Mouse (Mus musculus): ENCODE results near the gene C1qtnf1.

Gene C1qtnf1

DNA sequence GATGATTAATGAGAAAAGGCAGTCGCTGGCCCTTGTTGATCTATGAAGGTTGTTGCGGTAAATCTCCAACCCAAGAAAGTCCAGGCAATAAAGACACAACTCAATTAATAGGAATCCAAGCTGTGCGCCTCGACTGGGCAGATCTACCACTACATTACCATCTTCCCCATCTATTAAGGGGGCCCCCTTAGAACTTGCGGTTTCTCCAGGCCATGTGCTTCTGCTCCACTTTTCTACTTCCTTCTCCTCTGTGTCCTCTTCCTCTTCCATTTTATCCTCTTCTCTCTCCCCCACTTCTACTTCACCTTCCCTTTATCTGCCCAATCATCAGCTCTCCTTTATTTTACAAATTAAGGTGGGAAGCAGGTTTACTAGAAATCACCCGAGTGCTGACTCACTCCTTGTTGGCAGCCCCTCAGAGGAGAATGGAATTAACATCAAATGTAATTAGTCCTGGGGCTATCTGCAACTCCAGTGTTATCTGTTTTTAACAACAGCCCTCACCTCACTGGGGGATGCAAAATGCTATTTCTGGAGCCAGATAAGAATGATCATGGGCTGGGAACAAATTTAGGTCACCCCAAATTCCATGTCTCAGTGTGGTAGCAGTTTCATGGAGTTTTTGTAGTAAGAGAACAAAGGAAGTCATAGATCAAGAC, 46.0 kb downstream of the C1qtnf1 start:
- DNase-seq (ENCODE audit: low read depth) = no peak

- no peak for DNase-seq (ENCODE audit: low read depth)
Observed at GRCm38 (mm10) chr11:118475496-118476083, 47.6 kb downstream of the C1qtnf1 start.

GRCm38 (mm10) chr11:118476396-118477373, 48.7 kb downstream of the C1qtnf1 start, which contains the start of gene Engase:
Engase (plus strand) TSS chr11:118476829.
- peak; percentile 94 for DNase-seq (ENCODE audit: low read depth)

- DNase-seq (ENCODE audit: low read depth) = peak; percentile 54
Observed at GRCm38 (mm10) chr11:118479776-118480175, 51.8 kb downstream of the C1qtnf1 start.

- DNase-seq (ENCODE audit: low read depth) = no peak
Observed at GRCm38 (mm10) chr11:118481231-118481630, 53.2 kb downstream of the C1qtnf1 start.

- DNase-seq (ENCODE audit: low read depth) = no peak
Observed at GRCm38 (mm10) chr11:118481751-118482150, 53.7 kb downstream of the C1qtnf1 start.

GRCm38 (mm10) chr11:118484169-118484568, 56.2 kb downstream of the C1qtnf1 start:
- DNase-seq (ENCODE audit: low read depth) = no peak

DNA sequence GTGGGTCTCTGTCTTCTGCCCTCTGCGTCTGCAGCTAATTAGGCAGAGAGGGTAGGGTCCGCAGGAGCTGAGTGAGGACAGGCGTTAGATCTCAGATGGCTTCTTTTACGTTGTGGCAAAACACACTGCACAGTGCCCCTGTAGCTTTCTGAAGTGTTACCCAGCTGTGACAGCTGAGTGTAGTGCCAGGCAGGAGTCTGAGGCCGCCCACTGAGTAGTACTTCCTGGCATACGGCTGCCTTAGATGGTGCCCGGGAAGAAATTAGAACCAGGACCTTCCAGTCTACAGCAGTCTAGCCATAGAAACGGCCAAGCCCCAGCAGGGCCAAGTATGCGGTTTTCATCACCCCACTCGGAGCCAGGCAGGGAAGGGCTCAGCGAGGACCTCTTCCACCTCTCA, 57.3 kb downstream of the C1qtnf1 start:
- no peak for DNase-seq (ENCODE audit: low read depth)

- DNase-seq (ENCODE audit: low read depth) = no peak
Observed at GRCm38 (mm10) chr11:118485780-118486179, 57.8 kb downstream of the C1qtnf1 start.

DNA sequence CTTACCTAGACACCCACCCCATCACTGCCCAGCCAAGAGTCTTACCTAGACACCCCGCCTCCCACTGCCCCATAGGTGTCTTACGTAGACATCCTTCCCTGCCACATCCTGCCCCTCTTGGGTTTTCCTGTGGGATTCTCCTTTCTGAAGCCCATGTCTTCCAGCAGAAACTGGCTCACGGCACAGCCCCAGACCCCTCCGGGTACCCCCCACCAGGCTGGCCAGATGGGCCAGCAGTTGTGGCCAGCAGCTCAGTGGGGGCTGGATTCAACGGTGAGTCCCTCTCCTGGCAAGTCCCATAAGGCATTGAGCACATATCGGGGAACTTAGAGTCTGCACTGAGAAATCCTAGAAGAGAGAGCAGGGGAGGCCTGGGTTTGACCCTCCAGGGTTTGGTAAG, 58.3 kb downstream of the C1qtnf1 start:
- DNase-seq (ENCODE audit: low read depth) = no peak

- DNase-seq (ENCODE audit: low read depth) = no peak
Observed at GRCm38 (mm10) chr11:118486881-118487772, 59.1 kb downstream of the C1qtnf1 start.

GRCm38 (mm10) chr11:118488191-118488906, 60.3 kb downstream of the C1qtnf1 start:
- DNase-seq (ENCODE audit: low read depth) = no peak

DNA sequence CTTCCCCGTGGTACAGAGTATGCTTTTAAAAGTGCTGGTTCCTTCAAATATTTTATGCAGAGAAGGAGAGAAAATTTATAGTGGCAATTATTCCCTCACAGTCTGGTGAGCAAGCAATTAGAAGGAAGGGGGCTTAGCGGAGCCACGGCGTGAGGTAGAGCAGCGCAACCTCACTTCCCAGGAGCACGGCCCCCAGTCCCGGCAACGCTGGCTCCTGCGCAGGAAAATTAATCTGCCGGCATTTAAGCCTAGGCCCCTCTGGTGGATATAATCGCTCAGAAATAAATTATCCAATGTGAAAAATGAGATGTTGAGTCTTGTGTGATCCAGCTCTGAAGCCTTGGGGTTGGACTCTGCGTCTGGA, 60.9 kb downstream of the C1qtnf1 start:
- no peak for DNase-seq (ENCODE audit: low read depth)

GRCm38 (mm10) chr11:118490566-118491218, 62.7 kb downstream of the C1qtnf1 start:
- peak; percentile 33 for DNase-seq (ENCODE audit: low read depth)

DNA sequence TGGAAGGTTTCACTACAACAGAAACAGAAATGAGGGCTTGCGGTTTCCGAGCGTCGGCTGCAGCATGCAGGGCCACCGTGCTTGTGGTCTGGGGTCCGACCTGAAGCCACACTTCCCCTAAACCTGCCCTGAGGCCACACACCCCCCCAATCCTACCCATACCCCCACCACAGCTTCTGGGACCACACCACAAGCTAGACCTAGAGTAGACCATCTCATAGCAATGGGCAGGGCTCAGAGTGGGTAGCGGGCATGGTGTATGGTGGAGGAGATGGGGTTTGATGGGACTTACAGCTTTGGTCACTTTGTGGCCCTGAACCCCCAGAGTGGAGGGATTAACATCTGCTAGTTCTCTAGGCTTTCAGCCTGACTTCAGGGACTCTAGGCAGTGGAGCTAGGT, 63.2 kb downstream of the C1qtnf1 start:
- no peak for DNase-seq (ENCODE audit: low read depth)

DNA sequence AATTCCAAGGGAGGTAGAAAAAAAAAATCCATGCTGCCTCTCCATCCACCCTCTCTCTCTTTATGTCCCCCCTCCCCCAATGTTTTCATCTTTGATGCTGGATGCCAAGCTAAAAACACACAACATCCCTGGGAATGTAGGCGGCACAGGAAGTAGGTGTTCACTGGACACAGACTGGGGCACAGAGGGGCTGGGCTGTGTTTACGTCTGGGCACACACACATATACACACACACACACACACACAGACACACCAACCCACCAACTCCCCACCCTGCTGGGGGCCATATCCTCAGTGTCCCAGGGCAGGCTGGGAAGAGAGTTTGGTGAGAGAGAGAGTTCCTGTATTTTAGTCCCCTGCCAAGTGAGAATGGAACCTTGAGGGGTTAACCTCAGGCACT, 65.5 kb downstream of the C1qtnf1 start:
- no peak for DNase-seq (ENCODE audit: low read depth)

DNA sequence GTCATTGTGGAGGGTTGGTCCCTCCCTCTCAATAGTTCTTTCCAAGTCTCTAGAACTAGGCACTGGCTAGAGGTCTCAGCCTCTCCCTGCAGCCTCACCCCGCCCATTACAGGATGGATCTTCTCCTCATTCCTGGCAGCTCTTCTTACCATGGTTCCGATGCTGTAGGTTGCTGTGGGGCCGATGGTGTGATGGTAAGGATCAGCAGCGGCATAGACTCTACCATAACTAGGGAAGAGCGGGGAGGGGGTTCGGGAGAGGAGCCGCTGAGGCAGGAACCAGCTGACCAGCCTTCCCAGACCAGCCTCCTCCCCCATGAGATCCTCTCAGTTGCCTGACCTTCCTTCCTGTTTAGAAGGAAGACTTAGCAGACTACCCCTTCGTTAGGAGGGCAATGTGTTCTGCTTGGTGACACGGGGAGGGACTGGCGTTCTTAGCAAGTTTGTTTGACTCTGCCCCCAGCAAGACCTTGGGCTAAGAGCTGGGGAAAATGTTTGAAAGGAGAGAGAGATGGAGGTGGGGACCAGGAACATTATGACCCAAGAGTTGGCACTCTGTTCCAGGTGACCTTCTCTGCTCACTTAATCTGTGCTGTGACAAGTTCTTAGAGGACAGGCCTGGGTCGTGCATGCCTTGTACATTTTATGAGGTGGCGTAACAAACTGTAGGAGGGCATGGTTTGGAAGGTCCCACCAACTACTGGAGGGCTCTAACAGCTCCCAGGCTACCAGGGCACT, 66.2 kb downstream of the C1qtnf1 start:
- DNase-seq (ENCODE audit: low read depth) = no peak

DNA sequence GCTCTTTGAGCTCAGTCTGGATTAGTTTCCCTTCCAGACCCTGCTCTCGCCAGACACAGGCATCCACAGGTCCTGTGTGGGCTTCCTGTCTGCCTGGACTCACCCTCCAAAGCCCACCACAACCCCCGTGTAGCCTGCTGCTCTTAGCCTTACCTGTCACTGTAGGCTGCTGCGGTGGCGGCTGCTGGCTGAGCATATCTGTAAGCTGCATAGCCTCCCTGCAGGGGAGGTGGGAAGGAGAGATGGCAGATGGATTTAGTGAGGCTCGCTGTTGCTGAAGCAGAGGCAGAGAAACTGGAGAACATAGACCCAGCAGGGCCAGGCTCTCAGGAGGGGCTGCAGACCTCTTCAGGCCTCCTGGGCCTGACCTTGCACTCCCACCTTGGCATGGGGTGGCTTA, 67.1 kb downstream of the C1qtnf1 start:
- no peak for DNase-seq (ENCODE audit: low read depth)

DNA sequence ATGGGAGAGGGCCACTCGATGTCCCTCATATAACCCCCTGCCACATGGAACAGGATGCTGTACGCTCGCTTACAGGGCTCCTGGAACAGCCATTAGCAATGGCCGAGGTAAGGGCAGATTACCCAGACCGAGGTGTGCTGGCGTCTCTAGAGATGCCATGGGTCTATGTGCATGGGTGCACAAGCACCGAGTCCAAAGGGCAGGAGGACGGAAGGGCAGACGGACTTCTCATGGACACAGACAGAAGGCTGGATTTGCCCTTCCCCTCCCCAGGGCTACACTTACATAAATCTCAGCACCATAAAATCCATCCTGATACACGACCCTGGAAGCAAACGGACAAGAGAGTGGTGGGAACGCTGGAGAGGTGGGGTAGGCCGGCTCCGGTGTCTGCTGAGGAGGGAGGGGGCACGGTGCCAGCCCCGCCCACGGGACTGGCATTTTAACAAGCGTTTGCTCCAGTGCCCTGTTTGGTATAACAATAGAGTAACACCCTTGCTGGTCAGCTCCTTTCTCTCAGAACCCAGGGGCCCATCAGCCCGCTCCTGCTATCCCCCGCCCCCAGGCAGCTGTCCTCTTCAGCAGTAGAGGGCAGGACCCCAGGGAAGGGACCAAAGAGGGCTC, 68.2 kb downstream of the C1qtnf1 start:
- no peak for DNase-seq (ENCODE audit: low read depth)
